Mouse (Mus musculus) intestine, embryonic 14.5 days (tissue): ENCODE results near the gene Zbed4. TPM values are rescaled to one million over a fixed set of nuclear protein-coding genes. Genes with fewer than 3 reads are reported as not detected.
A peak's percentile ranks its signal among the peaks of the same experiment; 100 is the strongest.

Source experiments
- ATAC-seq: fragments of 200-750 bp; cut with Nextera tagmentation; replicated peaks from 2 replicates; pipeline ENCODE4 v1.8.0; 2017; ENCODE audit warnings: low read depth, moderate number of reproducible peaks, moderate TSS enrichment, moderate library complexity; ENCODE audit not compliant: low FRiP score, low TSS enrichment
- DNase-seq: peaks from one replicate; pipeline ENCODE4 v3.0.0-alpha.2; 2018; ENCODE audit warnings: low spot score
- H3K27ac ChIP-seq: fragments of 300-500 bp; sonication (generic); 2 replicates; pipeline ENCODE4 v1.5.1; 2014; ENCODE audit warnings: low read depth, mild to moderate bottlenecking, control low read depth
- H3K27me3 ChIP-seq: fragments of 300-500 bp; sonication (generic); replicated peaks from 2 replicates; pipeline ENCODE4 v1.6.1; 2014; ENCODE audit warnings: low read length, control low read depth; ENCODE audit not compliant: control insufficient read depth, insufficient read depth
- H3K36me3 ChIP-seq: fragments of 300-500 bp; sonication (generic); 2 replicates; pipeline ENCODE4 v1.6.1; 2014; ENCODE audit warnings: low read length, control low read depth; ENCODE audit not compliant: control insufficient read depth, insufficient read depth
- H3K4me1 ChIP-seq: fragments of 300-500 bp; sonication (generic); replicated peaks from 2 replicates; pipeline ENCODE4 v1.6.1; 2014; ENCODE audit warnings: low read length, control low read depth, mixed read lengths; ENCODE audit not compliant: control insufficient read depth, insufficient read depth
- H3K4me2 ChIP-seq: fragments of 300-500 bp; sonication (generic); 2 replicates; pipeline ENCODE4 v1.6.1; 2014; ENCODE audit warnings: low read length
- H3K4me3 ChIP-seq: fragments of 300-500 bp; sonication (generic); 2 replicates; pipeline ENCODE4 v1.5.1; 2014; ENCODE audit warnings: low read depth, low read length, control low read depth, mixed read lengths
- H3K9ac ChIP-seq: fragments of 300-500 bp; sonication (generic); 2 replicates; pipeline ENCODE4 v1.6.1; 2014; ENCODE audit warnings: mild to moderate bottlenecking, low read length
- H3K9me3 ChIP-seq: fragments of 300-500 bp; sonication (generic); 2 replicates; pipeline ENCODE4 v1.6.1; 2016; ENCODE audit warnings: low read length, control low read depth; ENCODE audit not compliant: control insufficient read depth
- WGBS: fragments of 180-500 bp; shearing (Covaris S2); extraction: QIAGEN DNeasy Blood & Tissue Kit; methylation state at CpG from one replicate; pipeline ENCODE4 v1.1.7; 2014; 5-methylcytosine and 5-hydroxymethylcytosine counted together
- polyA plus RNA-seq: library from polyadenylated mRNA; unstranded; fragments of >200 nt; fragmentation: Nextera tagmentation; extraction: Ambion mirVana; gene quantifications from 2 replicates; pipeline ENCODE4 v1.2.1, GENCODE M21; 2014

The Zbed4 gene
- polyA plus RNA-seq, 1 experiment from 2014 or later: 19.5 TPM

DNA sequence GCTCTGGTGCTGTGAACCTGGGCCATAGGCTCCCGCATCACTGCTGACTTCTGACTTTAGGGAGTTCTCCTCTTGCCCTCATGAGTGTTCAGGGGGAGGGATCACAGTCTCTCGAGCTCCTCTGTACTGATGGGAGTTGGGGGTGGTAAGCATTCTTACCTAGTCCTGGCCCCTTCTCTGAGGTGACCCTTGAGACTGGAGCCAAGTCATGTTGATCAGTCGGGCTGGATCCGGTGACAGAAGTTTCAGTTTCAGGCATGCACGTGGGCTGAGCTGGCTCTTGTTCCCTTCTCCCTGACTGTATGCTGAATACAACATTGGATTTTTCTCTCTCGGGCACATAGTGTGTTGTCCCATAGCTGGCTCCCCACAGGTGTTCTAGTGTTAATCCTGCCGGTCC, 69.9 kb downstream of the Zbed4 start:
- Histone ChIP-seq H3K9me3 (no peaks in the 10 kb centered on the region), H3K4me2 (no peak overlapping the region), H3K36me3 (peaks cover 44% of the 10 kb centered on the region), H3K27me3 (no peaks in the 10 kb centered on the region), H3K9ac (no peak overlapping the region), H3K4me3 (no peak overlapping the region), H3K27ac (no peak overlapping the region), H3K4me1 (peaks cover 14% of the 10 kb centered on the region)
- WGBS: 89% methylated on average over 7 of the region's 7 CpGs
- ATAC-seq (no peak), DNase-seq (no peak)

DNA sequence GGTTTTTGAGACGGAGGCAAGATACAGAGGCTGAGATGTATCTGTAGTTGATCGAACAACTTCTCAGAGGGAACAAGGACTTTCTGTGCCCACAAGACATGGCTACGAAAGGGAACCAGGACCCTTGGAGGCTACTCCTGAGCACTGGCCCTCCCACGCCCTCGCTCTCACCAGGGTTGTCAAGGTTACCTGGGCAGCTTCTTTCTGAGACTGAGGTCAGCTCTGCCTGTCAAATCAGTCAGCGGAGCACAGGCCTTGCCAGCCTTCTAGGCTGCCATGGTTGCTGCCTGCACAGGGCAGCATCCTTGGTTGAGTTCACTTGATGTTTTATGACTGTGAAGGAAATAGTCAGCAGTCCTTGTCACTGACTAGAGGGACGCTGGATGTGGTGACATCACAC, 71.1 kb downstream of the Zbed4 start:
- Histone ChIP-seq H3K9ac (no peak overlapping the region), H3K9me3 (no peaks in the 10 kb centered on the region), H3K27ac (no peak overlapping the region), H3K27me3 (no peaks in the 10 kb centered on the region), H3K36me3 (peaks cover 46% of the 10 kb centered on the region), H3K4me2 (no peak overlapping the region), H3K4me3 (no peak overlapping the region), H3K4me1 (peaks cover 14% of the 10 kb centered on the region)
- ATAC-seq (no peak), DNase-seq (no peak)
- 91% methylated on average over 7 of the region's 7 CpGs for WGBS

DNA sequence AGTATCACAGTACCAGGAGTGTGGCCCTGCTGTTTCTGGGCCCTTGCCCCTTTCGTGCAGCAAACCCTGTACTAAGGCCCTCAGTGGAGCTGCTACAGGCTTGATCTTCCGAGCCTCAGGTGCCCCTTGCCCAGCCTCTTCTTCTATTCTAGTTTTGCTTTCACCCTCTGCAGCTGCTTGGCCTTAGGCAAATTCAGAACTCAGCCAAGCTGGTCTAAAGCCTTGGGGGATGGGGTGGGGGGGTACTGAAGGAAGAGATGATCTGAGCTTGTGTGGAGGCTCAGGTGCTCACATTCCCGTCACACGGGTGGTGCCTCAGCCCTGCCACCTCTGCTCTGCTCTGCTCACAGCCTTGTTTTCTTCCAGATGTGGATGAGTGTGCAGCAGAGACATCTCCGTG, 71.9 kb downstream of the Zbed4 start:
- WGBS: 91% methylated on average over 5 of the region's 5 CpGs
- H3K27me3 ChIP-seq: no peaks in the 10 kb centered on the region
- no peak overlapping the region for H3K9ac ChIP-seq
- no peaks in the 10 kb centered on the region for H3K9me3 ChIP-seq
- peaks cover 46% of the 10 kb centered on the region for H3K36me3 ChIP-seq
- H3K4me1 ChIP-seq: peaks cover 13% of the 10 kb centered on the region
- ATAC-seq (no peak), DNase-seq (no peak)
- H3K4me2 ChIP-seq: no peak overlapping the region
- H3K27ac ChIP-seq: no peak overlapping the region
- no peak overlapping the region for H3K4me3 ChIP-seq

DNA sequence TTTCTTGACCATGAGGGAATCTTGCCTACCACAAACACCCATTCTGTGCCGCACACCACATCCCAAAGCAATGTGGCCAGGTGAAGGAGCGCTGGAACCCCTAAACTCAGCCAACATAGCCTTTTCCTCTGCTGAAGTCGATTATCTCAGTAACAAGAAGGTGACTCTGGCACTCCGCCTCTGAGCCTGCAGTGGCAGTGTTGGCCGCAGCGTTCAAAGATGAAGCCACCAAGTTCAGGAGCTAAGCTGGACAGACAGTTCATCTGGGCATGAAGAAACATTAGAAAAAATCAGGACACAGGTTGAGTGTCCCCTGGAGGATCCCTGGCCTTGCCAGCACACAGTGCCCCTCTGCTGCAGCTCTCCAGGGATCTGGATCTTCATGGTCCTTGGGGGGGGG, 76.0 kb downstream of the Zbed4 start:
- Histone ChIP-seq H3K9ac (no peak overlapping the region), H3K36me3 (peaks cover 36% of the 10 kb centered on the region), H3K27ac (no peak overlapping the region), H3K4me3 (no peak overlapping the region), H3K9me3 (no peaks in the 10 kb centered on the region), H3K27me3 (no peaks in the 10 kb centered on the region), H3K4me2 (no peak overlapping the region), H3K4me1 (no peaks in the 10 kb centered on the region)
- WGBS: 92% methylated on average over 6 of the region's 6 CpGs
- no peak for ATAC-seq
- DNase-seq: no peak

DNA sequence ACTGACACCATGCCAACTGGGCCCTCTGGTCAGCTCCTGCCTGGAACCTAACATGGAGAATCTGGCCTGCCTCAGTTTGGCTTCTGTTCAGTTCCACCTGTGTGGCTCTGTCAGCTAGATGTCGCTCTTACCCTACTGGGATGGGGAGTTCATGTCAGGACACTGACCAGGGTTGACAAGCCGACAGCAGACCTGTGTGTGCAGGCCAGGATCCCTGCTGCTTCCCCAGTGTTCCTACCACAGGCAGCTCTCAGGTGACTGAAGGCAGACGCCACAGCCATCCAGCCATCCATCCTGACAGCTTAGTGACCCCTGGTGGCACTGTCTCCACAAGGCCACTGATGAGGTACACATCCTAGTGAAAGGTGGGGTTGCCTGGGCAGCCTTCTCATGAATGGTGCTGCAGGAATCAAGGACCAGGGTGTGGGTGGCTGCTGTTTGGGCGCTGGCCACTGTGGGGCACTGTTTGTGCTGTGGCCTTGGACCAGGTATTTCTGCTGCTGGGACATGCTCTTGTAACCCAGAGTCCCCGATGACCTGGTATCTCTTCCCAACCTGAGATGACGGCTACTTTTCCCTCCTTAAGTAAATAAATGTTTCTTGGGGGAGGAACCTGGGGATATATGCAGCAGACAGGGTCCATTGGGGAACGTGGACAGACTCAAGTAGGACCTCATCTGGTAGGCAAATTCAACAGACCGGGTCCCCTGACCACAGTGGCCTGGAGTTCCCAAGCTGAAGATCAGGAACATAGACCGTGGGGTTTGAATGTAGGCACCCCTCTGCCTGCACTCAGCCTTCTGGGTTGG, 76.7 kb downstream of the Zbed4 start:
- 14% methylated on average over 9 of the region's 9 CpGs for WGBS
- Histone ChIP-seq H3K27ac (no peak overlapping the region), H3K27me3 (no peaks in the 10 kb centered on the region), H3K4me3 (no peak overlapping the region), H3K36me3 (peaks cover 32% of the 10 kb centered on the region), H3K9ac (no peak overlapping the region), H3K4me1 (no peaks in the 10 kb centered on the region), H3K9me3 (no peaks in the 10 kb centered on the region), H3K4me2 (no peak overlapping the region)
- ATAC-seq: peak; percentile 48
- peak; percentile 88 for DNase-seq

DNA sequence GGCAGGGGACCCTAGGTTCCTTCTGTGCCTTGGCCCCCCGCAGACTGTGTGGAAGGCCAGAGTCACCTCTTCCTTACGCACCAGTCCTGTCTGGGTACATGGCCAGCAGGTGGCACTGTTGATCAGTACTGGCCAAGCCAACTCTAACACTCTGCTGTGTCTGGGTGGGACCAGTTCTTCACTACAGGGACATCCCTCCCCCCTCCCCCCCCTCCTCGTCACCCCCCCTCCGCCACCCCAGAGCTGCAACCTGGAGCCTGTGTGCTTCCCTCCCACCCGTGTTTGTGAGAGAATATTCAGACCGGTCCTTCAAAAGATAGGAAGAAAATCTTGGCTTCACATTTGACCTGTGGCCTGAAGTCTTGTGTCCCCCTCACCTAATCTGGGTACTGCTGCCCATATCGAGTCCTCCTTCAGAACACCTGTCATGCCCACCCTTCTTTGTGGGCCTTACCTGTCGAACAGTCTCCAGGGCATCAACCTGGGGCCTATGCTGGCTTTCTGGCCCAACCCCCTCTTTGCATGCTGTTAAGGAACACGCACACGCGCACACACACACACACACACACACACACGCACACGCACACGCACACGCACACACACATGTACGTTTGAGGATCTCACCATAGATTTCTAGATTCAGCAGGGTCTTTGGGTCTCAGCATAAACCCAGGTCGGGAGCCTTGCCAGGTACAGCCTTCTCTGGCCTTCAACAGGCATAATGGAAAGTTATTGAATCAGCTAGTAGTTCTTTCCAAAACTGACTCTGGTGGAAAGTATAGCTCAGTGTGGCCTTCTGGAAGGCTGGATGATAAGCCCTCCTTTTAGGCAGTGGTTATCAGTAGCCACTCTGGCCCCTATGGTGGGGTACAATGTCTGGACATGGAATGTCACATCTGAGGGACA, 77.6 kb downstream of the Zbed4 start:
- ATAC-seq (peak; percentile 88), DNase-seq (peak; percentile 93)
- no peaks in the 10 kb centered on the region for H3K4me1 ChIP-seq
- H3K36me3 ChIP-seq: peaks cover 25% of the 10 kb centered on the region
- H3K4me2 ChIP-seq: no peak overlapping the region
- H3K4me3 ChIP-seq: no peak overlapping the region
- H3K9ac ChIP-seq: no peak overlapping the region
- WGBS: 56% methylated on average over 17 of the region's 17 CpGs
- no peak overlapping the region for H3K27ac ChIP-seq
- no peaks in the 10 kb centered on the region for H3K9me3 ChIP-seq
- H3K27me3 ChIP-seq: no peaks in the 10 kb centered on the region

DNA sequence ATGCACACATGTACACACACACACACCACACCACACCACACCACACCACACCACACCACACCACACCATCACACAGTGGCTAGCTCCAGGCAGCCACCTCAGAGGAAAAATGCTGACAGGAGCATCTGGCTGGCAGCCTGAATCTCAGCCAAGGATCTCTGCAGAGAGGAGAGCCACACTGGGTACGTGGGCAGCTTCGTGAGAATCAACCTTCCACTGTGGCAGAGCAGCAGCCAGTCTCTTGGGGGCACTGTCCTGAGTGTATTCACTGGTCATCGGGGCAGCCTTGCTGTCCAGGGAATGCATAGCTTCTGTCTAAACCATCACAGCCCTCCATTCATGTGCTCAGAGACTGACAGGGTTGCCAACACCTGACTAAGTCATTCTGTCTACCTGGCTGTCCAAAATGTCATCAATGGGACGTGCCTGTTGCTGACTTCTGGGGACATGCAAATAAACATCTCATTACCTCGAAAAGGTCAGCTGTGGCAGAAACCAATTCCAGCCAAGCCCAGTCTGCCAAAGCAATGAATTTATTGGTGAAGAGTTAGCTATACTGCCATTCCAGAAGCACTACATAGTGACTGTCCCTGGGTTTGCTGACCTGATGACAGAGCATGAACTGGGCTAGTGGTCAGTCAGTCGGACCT, 78.5 kb downstream of the Zbed4 start:
- Histone ChIP-seq H3K27ac (no peak overlapping the region), H3K36me3 (peaks cover 17% of the 10 kb centered on the region), H3K4me3 (no peak overlapping the region), H3K4me1 (no peaks in the 10 kb centered on the region), H3K4me2 (no peak overlapping the region), H3K9me3 (no peaks in the 10 kb centered on the region), H3K9ac (no peak overlapping the region), H3K27me3 (no peaks in the 10 kb centered on the region)
- no peak for DNase-seq
- no peak for ATAC-seq
- WGBS: 73% methylated on average over 6 of the region's 6 CpGs

DNA sequence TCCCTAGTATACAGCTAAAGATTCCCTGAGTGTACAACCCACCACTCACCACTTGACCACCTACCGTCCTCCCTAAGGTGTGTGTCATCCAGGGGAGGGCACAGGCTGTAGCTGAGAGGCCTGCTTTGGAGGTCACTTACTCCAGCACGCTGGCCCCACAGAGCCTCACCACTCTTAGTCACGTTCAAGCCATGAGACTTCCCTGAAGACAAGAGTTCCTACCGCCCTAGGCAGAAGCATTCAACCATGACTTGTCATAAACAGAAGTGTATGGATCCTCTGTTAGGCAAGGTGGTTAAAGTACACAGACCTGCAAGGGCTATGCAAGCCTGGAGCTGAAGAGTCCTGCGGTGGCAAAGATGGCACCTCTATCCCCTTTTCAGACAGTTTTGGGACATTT, 79.2 kb downstream of the Zbed4 start:
- H3K9me3 ChIP-seq: no peaks in the 10 kb centered on the region
- no peak overlapping the region for H3K4me3 ChIP-seq
- H3K4me1 ChIP-seq: no peaks in the 10 kb centered on the region
- no peak overlapping the region for H3K27ac ChIP-seq
- H3K4me2 ChIP-seq: no peak overlapping the region
- ATAC-seq: no peak
- peaks cover 9% of the 10 kb centered on the region; the same call in 1 of the 2 replicates for H3K36me3 ChIP-seq
- 81% methylated on average over 5 of the region's 5 CpGs for WGBS
- no peaks in the 10 kb centered on the region for H3K27me3 ChIP-seq
- H3K9ac ChIP-seq: no peak overlapping the region
- DNase-seq: no peak
